Mouse (Mus musculus): ENCODE measurements around the gene Lonp1.
"Not testable (repeated sequence)": the region's sequence is repeated elsewhere in the genome, so short reads cannot be mapped to it uniquely, and the experiment has no call there.

Gene Lonp1

GRCm38 (mm10) chr17:56625495-56625894, 1.2 kb downstream of the Lonp1 start:
- no peak for DNase-seq (ENCODE audit: low read depth)

- DNase-seq (ENCODE audit: low read depth): no peak
Measured at GRCm38 (mm10) chr17:56617628-56618027, 9.1 kb downstream of the Lonp1 start.

GRCm38 (mm10) chr17:56616725-56617124, 10.0 kb downstream of the Lonp1 start:
- no peak for DNase-seq (ENCODE audit: low read depth)

- DNase-seq (ENCODE audit: low read depth): no peak
Measured at GRCm38 (mm10) chr17:56615792-56616191, 10.9 kb downstream of the Lonp1 start.

GRCm38 (mm10) chr17:56615136-56615784, 11.4 kb downstream of the Lonp1 start:
- DNase-seq (ENCODE audit: low read depth): no peak

- no peak for DNase-seq (ENCODE audit: low read depth)
Measured at GRCm38 (mm10) chr17:56614391-56615135, 12.1 kb downstream of the Lonp1 start.

GRCm38 (mm10) chr17:56613893-56614292, 12.8 kb downstream of the Lonp1 start:
- DNase-seq (ENCODE audit: low read depth): not testable (repeated sequence)

- peak; percentile 80 for DNase-seq (ENCODE audit: low read depth)
Measured at GRCm38 (mm10) chr17:56613236-56613844, 13.3 kb downstream of the Lonp1 start, which contains the start of gene Rpl36. Rpl36 (plus strand) TSS chr17:56613416.

- not testable (repeated sequence) for DNase-seq (ENCODE audit: low read depth)
Measured at GRCm38 (mm10) chr17:56612565-56612939, 14.1 kb downstream of the Lonp1 start.

GRCm38 (mm10) chr17:56611861-56612564, 14.7 kb downstream of the Lonp1 start:
- no peak for DNase-seq (ENCODE audit: low read depth)

- DNase-seq (ENCODE audit: low read depth): no peak
Measured at GRCm38 (mm10) chr17:56611323-56611722, 15.4 kb downstream of the Lonp1 start.

GRCm38 (mm10) chr17:56609452-56610171, 17.1 kb downstream of the Lonp1 start, which contains the start of gene 2410015M20Rik:
2410015M20Rik (minus strand) TSS chr17:56609771.
- peak; percentile 94 for DNase-seq (ENCODE audit: low read depth)

- DNase-seq (ENCODE audit: low read depth): no peak
Measured at GRCm38 (mm10) chr17:56608699-56609098, 18.0 kb downstream of the Lonp1 start.

GRCm38 (mm10) chr17:56607521-56608062, 19.1 kb downstream of the Lonp1 start:
- no peak for DNase-seq (ENCODE audit: low read depth)

- no peak for DNase-seq (ENCODE audit: low read depth)
Measured at GRCm38 (mm10) chr17:56605431-56605830, 21.3 kb downstream of the Lonp1 start.

GRCm38 (mm10) chr17:56604422-56604821, 22.3 kb downstream of the Lonp1 start:
- DNase-seq (ENCODE audit: low read depth): no peak

- DNase-seq (ENCODE audit: low read depth): no peak
Measured at GRCm38 (mm10) chr17:56604070-56604380, 22.7 kb downstream of the Lonp1 start.

GRCm38 (mm10) chr17:56603186-56604069, 23.3 kb downstream of the Lonp1 start:
- no peak for DNase-seq (ENCODE audit: low read depth)

GRCm38 (mm10) chr17:56593527-56594271, 33.0 kb downstream of the Lonp1 start:
- no peak for DNase-seq (ENCODE audit: low read depth)

GRCm38 (mm10) chr17:56592553-56592952, 34.1 kb downstream of the Lonp1 start:
- DNase-seq (ENCODE audit: low read depth): no peak

Data from fibroblast of lung, adult 2 months (primary cell).